Mouse (Mus musculus): ENCODE measurements around the gene Eno3.

GRCm38 (mm10) chr11:70610752-70611151 lies 46.2 kb upstream of the Eno3 start:
- TF ChIP-seq CTCF (IDR thresholded peaks at IDR 0.05; ENCODE audit: low read depth) (no peak), EP300 (IDR thresholded peaks at IDR 0.05; ENCODE audit: low read depth) (no peak)
